Mouse (Mus musculus) retina, adult 2 months (tissue): ENCODE results near the gene Acod1.

ENCODE experiments used
- DNase-seq: peaks from one replicate; pipeline ENCODE4 v3.0.0-alpha.2; 2012; ENCODE audit warnings: low read depth, low spot score

Acod1 gene

DNA sequence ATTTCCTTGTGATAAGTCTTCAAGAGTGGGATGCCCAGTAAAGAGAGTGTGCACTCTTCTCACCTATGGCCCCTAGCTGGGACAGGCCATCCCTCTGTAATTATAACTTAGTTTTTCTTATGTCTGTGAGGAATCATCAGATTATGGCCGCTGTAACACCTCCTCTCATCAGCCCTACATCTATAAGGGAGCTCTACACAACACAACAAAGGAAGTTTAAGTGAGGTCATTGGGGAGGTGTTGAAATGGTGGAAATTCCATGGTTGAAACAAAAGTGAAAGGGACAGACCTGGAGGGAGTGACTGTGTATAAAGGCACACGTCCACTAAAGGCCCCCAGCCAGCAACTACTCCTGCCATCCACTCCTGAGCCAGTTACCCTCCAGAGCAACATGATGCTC lies at the start of gene Acod1:
Gene Acod1, plus strand, starts transcription at position 301 of the 400 bp plus-strand sequence.
- DNase-seq: no peak

DNA sequence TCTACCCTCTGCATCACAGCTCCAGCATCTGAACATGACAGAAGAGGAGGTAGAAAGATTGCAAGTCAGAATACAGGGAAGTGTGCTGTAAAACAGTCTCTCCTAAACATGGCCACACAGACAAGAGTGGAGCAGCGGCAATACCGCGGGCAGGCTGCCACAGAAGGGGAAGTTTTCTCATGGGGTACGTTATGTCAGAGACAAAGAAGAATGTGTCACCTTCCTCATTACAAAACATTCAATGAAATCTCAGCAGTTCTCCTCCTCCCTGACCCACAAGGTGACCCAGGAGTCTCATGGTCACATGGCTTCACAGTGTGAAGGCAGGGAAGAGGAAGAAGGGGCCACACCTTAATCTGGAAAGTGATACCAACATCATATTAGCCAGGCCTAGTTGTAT lies 39.0 kb upstream of the Acod1 start:
- DNase-seq: no peak

DNA sequence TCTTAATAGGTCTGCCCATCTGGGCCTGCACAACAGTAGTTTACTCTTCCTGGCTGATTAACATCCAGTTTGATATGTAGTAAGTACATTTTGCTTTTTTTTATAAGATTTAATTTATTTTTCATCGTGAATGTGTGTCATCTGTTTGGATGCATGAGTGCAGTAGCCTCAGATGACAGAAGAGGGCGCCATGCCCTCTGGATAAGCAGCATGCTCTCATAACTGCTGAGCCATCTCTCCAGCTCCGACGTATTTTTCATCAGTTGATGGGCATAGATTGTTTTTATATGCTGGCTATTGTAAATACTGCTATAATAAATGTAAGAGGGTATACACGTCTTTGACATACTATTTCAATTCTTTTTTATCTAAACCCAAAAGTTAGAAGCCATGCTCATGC lies 35.0 kb upstream of the Acod1 start:
- no peak for DNase-seq

DNA sequence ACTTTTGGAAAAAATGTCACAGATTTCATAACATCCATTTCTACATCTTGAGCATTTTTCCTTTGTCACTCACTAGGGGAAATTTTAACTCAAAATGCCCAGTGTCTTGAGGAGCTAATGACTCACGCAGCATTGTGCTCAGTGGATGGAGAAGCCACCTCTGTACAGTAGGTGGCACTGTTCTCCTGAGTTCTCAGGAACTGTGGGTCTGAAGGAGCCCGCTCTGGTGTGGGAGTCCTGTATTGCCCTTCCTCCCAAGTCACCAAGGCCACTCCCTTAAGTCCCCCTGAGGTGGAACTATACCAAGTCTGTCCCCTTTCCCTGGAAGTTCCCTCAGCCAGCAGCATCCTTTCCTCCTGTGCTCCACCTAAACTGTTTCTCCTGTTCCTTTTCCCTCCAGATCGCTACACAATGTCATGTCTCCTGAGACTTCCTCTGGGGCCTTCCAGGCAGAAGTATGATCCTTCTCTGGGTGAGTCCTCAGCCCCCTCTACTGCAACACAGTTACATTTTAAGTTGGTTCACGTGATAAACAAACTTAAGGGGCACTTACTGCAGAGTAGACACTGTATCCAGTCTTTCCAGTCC lies 34.1 kb upstream of the Acod1 start:
- peak; percentile 28 for DNase-seq

DNA sequence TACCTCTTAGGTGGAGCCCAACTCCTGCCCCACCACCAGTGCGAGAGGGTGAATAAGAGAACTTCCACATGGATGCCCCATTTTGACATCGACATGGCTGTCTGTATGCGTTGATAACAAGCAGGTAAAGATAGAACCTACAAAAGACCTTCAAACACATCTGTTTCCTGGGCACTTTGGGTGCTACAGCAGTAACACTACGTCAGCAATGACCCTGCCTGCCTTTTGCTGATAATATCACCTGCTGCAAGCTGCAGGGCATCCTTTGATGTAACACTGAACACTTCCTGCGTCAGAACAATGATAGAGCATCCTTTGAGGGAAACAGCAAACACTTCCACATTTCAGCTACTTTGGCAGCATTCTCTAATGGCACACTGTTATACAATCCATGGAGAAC lies 29.8 kb upstream of the Acod1 start:
- no peak for DNase-seq

DNA sequence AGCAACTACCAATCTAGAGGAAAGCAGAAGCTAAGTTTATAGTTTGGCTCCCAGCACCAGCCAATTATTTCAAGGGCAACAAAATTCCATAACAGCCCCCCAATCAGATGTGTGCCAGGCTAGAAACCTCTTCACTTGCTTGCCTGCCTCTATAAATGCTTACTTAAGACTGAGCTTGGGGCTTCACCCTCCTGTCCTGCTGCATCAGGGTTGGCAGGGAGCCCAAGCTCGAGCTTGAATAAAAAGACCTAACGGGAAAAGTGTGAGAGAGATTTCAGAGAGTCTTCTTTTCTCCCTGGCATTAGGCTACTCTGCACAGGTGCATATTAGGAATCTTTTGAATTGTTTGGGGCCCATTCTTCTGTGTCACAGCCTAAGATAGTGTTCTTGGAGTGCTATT lies 26.7 kb upstream of the Acod1 start:
- DNase-seq: no peak

DNA sequence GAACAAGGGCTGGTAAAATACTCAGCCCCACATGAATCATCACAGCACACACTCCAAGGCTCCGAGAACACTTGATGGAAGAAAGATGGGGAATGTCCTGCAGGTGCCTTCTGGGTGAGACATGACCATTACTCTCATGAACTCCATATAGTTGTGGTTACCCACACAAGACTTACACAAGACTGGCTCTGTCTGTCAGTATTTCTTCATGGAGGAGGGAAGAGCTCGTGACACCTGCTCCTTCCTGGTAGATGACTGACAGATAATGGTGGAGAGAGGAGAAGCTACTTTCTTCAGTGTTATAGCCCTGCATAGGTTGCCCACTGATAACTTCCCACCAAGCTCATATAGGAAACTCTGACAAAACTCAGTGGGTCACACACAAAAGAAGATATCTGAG lies 17.6 kb upstream of the Acod1 start:
- DNase-seq: no peak

DNA sequence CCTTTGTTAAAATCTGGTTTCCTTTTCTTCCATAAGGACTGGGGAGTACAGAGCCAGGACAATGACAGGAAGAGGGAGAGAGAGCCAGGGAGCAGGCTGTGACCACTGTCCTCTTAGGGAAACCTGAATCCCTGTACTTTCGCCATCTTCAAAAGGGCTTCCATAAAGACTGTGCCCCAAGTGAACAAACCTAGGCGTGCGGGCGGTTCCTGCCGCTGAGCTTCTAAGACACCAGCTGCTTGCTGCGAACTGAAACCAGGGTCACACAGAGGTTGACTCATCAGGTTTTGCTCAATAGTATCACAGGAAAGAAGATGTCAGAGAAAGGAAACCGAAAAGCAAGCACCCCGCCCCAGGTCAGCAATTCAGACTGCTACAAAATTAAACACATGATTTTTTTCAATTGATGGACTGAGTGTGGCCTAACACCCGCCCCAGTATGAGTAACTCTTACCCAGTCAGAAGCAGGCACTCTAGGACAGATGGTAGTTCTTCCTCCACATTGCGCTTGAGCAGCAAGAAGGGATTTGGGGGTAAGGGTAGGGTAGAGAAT lies 13.4 kb upstream of the Acod1 start:
- no peak for DNase-seq

DNA sequence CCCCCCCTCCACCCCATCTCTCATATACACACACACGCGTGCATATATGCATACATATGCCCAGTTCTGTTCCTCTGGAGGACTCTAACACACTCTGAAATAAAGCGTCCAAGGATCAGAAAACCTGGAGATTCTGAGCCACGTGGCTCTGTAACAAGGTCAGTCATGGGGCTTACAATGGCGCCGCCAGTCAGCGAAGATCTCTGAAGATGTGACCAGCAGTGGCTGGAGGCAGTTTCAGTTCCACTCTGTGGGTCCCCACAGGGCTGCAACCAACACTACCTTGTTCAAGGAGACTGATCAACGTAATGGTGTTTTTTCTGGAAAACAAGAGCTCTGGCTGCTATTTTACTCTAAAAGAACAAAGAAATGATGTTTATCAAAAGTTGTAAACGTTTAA lies 12.7 kb upstream of the Acod1 start:
- DNase-seq: no peak

DNA sequence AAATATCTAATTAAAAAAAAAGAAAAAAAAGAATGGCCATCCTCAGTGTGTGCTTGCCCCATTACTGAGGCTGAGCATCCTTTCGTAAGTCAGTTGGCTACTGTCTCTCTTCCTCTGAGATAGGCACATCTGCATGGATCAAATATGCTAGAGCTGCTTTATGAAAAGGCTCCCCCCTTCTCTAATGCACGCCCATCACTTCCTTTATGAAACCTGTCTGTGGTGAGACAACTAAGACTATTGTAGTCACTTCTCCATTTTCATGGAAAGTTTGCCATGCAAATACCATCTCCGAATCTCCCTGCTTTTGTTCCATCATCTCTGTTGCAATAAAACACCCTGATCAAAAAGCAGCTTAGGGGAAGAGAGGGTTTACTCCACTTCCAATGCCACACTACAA lies 9.8 kb upstream of the Acod1 start:
- no peak for DNase-seq

DNA sequence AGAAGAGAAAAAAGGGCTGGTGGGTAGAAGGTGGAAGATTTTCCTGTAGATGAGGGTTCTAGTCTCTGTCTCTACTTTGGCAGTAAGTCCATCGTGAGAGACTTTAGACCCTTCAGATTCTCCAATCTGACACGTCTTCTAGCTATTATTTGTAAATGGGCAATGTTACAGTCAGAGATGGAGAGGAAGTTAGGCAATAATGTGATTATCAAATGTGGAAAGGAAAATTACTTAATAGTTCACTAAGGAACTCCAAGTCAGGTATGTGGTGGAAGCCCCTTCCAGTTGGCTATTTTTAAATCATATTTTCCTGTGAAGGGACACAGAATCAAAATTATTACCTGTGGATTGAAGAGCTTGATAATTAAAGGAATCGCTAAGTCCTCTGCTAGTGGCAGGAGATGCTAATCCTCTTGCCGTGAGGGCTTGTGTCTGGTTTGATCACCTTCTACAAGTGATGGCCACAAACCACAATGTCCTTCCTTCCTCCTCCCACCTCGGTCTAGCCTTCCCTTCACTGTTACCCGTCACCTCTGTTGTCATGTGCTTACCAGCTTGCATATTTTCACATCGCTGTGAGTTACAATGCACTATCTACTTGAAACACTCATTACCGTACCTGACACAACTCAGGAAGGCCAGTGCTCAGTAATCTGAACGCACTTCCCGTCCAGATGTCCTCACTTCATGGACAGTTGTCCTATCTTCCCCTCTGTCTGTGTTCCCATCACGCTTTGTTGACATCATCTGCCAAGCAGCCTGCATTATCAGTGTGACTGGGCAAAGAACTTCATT lies 1.7 kb downstream of the Acod1 start:
- DNase-seq: no peak

DNA sequence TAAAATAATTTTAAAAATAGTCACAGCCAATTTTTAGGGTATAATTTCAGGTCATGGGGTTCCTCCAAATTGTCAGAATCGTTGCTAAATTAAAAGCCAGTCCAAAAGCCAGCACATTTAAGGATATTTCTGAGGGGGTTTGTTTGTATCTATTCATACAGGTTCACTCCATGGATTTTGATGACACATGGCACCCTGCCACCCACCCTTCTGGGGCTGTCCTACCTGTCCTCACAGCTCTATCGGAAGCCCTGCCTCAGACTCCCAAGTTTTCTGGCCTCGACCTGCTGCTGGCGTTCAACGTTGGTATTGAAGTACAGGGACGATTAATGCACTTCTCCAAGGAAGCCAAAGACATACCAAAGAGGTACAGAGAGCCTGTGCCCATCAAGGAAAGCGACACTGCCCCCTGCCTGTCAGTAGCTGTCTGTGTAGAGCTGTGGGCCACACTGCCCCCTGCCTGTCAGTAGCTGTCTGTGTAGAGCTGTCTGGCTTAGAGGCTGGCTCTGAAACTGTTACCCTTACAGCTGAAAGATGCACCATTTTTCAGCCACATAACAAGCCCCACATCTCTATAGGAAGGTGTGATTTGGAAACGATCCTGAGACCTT lies 4.5 kb downstream of the Acod1 start:
- DNase-seq: peak; percentile 34

DNA sequence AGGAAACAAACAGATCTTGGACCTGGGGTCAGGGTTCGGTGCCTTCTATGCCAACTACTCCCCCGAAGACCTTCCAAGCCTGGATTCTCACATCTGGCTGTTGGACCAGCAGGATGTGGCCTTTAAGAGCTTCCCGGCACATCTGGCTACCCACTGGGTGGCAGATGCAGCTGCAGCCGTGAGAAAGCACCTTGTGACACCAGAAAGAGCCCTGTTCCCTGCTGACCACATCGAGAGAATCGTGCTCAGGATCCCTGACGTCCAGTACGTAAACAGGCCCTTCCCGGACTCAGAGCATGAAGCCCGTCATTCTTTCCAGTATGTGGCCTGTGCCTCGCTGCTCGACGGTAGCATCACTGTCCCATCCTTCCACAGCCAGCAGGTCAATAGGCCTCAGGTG lies 8.0 kb downstream of the Acod1 start:
- no peak for DNase-seq

DNA sequence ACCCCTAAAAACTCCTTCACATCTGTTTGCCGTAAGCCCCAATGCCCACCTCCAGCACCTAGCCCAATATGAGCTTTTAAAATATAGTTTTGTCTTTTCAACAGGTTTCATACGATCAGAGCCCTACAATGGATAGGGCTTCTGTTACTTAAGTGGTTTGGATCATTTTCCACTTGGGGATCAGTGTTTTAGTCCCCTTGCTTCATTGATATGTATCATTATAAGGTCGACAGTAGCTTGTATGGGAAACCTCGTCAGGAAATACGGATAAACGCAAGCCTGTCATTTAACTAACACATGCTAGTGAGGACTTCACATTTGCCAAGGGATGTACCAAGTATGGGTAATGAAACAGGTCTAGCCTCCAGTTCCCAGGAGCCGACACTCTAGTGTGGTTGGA lies 9.8 kb downstream of the Acod1 start:
- DNase-seq: no peak

DNA sequence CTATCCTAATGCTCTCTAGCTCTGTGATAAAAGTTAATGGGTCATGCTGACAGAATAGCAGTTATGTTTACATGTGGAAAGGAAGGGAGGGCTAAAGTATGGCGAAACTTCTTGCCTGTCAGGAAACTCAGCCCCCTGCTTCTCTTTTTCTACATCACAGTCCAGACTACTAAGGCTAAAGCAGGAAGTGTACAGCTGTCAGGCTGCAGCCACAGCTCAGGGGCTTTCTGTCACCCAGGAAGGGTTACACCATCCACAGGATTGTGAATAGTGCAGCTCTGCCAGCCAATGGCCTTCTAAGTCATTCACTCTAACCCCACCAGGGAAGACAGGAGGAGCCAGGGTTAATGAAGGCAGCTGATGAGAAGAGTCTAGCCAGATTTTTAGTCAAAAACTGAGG lies 12.2 kb downstream of the Acod1 start:
- DNase-seq: no peak

DNA sequence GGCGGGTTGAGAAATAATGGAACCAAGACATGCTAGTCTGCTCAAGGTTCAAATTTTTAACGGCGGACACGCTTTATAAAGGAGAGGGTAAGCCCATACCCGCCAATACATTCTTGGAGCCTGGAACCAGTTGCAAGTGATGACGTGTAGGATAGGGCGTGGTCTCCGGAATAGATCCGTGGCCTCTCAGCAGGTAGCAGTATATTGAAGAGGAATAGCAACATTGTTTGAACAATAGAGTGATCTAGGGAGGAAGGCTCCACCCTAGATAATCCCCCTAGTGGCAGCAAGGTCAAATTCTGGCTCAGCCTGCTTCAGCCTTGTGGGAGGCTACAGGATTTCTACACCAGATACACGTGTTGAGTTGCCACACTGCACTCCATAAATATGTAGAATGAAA lies 12.7 kb downstream of the Acod1 start:
- no peak for DNase-seq

DNA sequence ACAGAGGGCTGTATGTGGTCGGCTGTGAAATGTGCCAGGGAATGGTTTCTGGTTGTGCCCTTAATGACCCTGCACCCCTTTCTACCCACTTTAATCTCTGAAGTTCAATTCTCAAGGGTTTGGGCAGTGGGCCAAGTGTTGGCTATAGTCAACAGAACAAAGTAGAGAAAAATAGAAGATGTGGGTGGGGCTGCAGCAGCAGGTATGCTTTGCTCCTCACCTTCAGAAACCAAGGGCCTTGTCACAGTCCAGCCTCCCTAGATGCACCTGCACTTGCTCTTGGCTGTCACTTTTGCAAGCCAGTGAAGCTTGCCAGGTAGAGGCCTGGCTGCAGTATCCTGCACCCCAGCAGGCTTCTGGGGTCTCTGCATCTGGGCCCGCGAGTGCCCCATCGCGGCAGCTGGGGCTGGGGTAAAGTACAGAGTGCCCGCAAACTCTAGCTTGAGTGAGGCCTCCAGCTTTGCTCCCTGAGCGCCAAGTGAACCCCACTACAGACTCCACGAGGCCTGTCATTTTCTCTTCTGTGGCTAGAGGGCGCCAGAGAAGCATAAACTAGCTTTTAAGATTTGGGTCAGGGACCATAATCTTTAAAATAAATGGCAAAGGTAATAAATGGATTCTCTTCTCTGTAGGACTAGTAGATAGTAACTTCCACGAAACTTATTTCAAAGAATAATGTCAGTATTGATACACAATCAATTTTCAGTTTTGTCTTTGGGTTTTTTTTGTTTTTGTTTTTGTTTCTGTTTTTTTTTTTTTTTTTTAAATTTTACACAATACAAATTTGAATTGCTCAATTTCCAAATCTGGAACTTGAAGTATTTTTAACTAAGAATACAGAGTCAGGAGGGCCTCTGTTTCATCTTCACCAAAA lies 18.8 kb downstream of the Acod1 start:
- DNase-seq: peak; percentile 62

DNA sequence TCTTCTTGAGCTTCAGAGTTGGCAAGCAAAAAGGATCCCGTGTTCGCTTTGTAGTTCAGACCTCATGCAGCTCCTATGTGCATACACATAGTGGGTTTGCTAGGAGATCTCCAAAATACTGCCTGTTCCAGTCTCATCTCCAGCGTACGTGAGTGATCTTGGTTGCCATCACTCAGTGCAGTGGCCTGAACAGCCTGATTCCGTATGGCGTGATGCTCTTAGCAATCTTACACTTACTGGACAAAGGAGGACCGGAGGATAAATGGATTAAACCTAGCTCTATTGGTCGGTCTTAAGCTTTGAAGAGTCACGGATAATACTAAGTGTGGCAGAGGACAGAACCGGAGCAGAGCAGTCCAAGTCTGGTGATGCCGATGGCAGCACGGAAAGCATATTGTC lies 22.7 kb downstream of the Acod1 start:
- peak; percentile 66 for DNase-seq

DNA sequence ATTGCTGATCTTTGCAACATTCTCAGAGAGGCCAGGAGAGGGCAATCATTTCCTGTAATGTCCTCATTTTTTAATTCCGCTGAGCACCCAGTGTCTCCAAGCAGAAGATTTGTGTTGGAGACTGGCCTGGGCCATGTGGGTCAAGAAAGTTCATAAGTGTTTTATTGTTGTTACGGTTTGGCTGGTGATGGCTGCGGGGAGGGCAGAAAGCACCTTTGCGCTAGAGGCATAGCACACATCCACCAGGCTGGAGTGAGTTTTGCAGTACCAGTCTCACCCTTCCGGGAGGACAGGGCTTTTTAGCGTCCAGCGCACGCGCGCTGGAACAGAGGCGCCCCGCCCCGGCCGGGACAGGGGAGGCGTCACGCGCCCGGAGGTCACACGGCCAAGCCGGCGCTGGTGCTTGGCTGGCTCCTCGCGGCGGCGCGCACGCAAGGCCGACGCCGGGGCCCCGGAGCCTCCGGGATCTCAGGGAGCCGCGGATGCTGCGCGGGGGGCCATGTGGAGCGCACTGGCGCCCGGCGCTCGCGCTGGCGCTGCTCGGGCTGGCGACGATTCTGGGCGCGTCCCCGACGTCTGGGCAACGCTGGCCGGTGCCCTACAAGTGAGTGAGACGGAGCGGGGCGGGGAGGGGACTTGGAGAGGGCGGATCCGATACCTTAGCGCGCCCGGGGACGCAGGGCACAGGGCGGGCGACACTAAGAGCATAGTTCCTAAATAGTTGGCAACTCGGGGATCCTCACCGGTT lies 23.3 kb downstream of the Acod1 start, which contains the start of gene Cln5:
Gene Cln5, plus strand, starts transcription at position 353 of the 748 bp plus-strand sequence.
- DNase-seq: peak; percentile 89

DNA sequence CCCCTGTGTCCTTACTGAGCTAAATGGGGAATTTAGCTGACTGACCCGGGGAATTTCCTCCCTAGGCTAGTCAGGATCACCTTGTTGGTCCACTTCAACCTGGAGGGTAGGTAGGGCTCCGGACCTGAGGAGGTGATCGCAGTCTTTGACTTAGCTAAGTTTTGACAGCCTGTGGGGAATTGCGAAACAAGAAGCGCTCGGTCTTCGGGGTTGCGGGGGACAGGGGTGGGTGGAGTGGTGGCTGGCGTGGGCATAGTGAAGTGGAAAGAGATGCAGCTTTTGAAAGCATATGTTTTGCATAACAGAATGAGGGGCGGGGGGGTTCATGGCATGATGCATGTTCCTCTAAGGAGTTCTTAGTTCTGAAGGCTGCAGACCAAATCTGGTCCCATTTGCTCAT lies 24.0 kb downstream of the Acod1 start:
- DNase-seq: no peak

DNA sequence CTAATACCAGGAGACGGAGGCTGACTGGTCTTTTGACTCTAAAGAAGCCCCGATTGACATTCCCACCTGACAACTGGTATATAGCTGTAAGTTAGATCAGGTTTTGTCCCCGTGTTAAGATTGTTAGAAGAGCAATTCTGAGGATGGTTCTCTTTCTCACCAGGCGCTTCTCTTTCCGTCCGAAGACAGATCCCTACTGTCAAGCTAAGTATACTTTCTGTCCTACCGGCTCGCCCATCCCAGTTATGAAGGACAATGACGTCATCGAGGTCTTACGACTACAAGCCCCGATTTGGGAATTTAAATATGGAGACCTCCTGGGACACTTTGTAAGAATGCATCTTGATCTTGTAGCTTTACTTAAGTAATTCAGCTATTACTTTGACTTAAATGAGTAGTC lies 24.7 kb downstream of the Acod1 start:
- DNase-seq: no peak
